8 mouse cellular contexts compared by ENCODE assay signal in the genomic region with DNA sequence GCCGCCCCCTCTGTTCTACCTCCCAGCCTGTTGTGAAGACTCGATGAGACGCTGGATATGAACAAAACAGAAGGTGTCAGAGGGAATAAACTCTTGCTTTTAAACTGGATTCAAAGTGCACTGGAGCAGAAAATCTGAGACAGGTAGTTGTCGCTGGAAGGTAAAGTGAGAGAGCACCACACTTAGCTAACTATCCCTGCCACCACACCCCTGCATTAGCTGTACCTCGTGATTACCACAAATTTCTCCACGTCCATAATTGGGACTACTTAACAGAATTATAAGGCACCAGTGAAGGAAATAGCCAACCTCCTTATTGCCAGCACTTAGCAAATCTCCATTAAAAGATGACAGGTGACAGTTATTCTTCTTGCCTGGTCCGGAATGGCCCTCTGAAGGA. TPM values are rescaled to one million over a fixed set of nuclear protein-coding genes. Genes with fewer than 3 reads are reported as not detected.
DNase-seq lines count a peak whose midpoint lies in the region; ATAC-seq and TF ChIP-seq lines count a peak whose summit lies in the region.

No protein-coding gene starts in this region.

- peak overlapping the region; percentile 75 for H3K4me2 ChIP-seq in embryonic facial prominence, embryonic 12.5 days (replicated peaks)
- peak overlapping the region; percentile 81 for H3K4me2 ChIP-seq in intestine, embryonic 16.5 days (ENCODE audit: low read depth, low read length)
- H3K4me2 ChIP-seq in neural tube, embryonic 13.5 days: peak overlapping the region; percentile 81

- H3K27me3 ChIP-seq in liver, adult 2 months (ENCODE audit: control insufficient read depth, insufficient read depth, low read length): no peaks in the 10 kb centered on the region
- H3K27me3 ChIP-seq in embryonic facial prominence, embryonic 12.5 days: no peaks in the 10 kb centered on the region
- no peaks in the 10 kb centered on the region for H3K27me3 ChIP-seq in intestine, embryonic 16.5 days (replicated peaks; ENCODE audit: control insufficient read depth, insufficient read depth, low read length)
- no peaks in the 10 kb centered on the region for H3K27me3 ChIP-seq in neural tube, embryonic 13.5 days

- WGBS in liver, adult 2 months: 14% methylated on average over 7 of the region's 7 CpGs
- 23% methylated on average over 7 of the region's 7 CpGs for WGBS in embryonic facial prominence, embryonic 12.5 days
- WGBS in intestine, embryonic 16.5 days: 16% methylated on average over 7 of the region's 7 CpGs
- WGBS in neural tube, embryonic 13.5 days: 19% methylated on average over 7 of the region's 7 CpGs

- H3K79me2 ChIP-seq in liver, adult 2 months (ENCODE audit: control insufficient read depth, insufficient read depth, low read length): no peaks in the 10 kb centered on the region

- peak overlapping the region; percentile 78 for H3K4me3 ChIP-seq in liver, adult 2 months (ENCODE audit: insufficient read depth, low read depth, low read length)
- H3K4me3 ChIP-seq in embryonic facial prominence, embryonic 12.5 days: peak overlapping the region; percentile 82
- peak overlapping the region; percentile 64 for H3K4me3 ChIP-seq in intestine, embryonic 16.5 days (ENCODE audit: low read length)
- H3K4me3 ChIP-seq in neural tube, embryonic 13.5 days: peak overlapping the region; percentile 82

- H3K36me3 ChIP-seq in liver, adult 2 months (ENCODE audit: control insufficient read depth, insufficient read depth, low read length): peaks cover 5% of the 10 kb centered on the region
- peaks cover 21% of the 10 kb centered on the region for H3K36me3 ChIP-seq in embryonic facial prominence, embryonic 12.5 days
- H3K36me3 ChIP-seq in intestine, embryonic 16.5 days (ENCODE audit: control insufficient read depth, insufficient read depth, low read length): no peaks in the 10 kb centered on the region
- peaks cover 21% of the 10 kb centered on the region for H3K36me3 ChIP-seq in neural tube, embryonic 13.5 days

- TF ChIP-seq POLR2A in liver, adult 2 months (IDR thresholded peaks at IDR 0.05; ENCODE audit: extremely low read depth, insufficient read depth, low read length): no peak

- H3K9me3 ChIP-seq in embryonic facial prominence, embryonic 12.5 days: no peaks in the 10 kb centered on the region
- H3K9me3 ChIP-seq in intestine, embryonic 16.5 days (ENCODE audit: control insufficient read depth, low read length): no peaks in the 10 kb centered on the region
- H3K9me3 ChIP-seq in neural tube, embryonic 13.5 days: no peaks in the 10 kb centered on the region

- no peak for TF ChIP-seq CTCF in liver, adult 2 months (IDR thresholded peaks at IDR 0.05; ENCODE audit: low read depth, low read length)

- H3K27ac ChIP-seq in liver, adult 2 months (replicated peaks; ENCODE audit: insufficient read depth, low read depth, low read length): no peak overlapping the region
- no peak overlapping the region for H3K27ac ChIP-seq in embryonic facial prominence, embryonic 12.5 days
- H3K27ac ChIP-seq in intestine, embryonic 16.5 days (ENCODE audit: low read length): peak overlapping the region; percentile 33
- no peak overlapping the region for H3K27ac ChIP-seq in neural tube, embryonic 13.5 days (replicated peaks)

- no peak for ATAC-seq in embryonic facial prominence, embryonic 12.5 days (ENCODE audit: insufficient number of reproducible peaks, insufficient read depth, low FRiP score, low TSS enrichment)
- no peak; the same call in 1 of the 2 replicates for ATAC-seq in intestine, embryonic 16.5 days
- ATAC-seq in neural tube, embryonic 13.5 days (ENCODE audit: low read depth): peak; percentile 4; the same call in 1 of the 2 replicates

- H3K4me1 ChIP-seq in liver, adult 2 months (ENCODE audit: control insufficient read depth, insufficient read depth, low read length): no peaks in the 10 kb centered on the region; the same call in 1 of the 2 replicates
- peaks cover 20% of the 10 kb centered on the region for H3K4me1 ChIP-seq in embryonic facial prominence, embryonic 12.5 days
- peaks cover 14% of the 10 kb centered on the region for H3K4me1 ChIP-seq in intestine, embryonic 16.5 days (ENCODE audit: control insufficient read depth, insufficient read depth, low read length)
- peaks cover 24% of the 10 kb centered on the region for H3K4me1 ChIP-seq in neural tube, embryonic 13.5 days (replicated peaks)

- DNase-seq in liver, adult 2 months (ENCODE audit: extremely low read depth, low read depth, low spot score): no peak
- DNase-seq in liver: no peak
- no peak for DNase-seq in layer of hippocampus, postnatal 25 days (ENCODE audit: extremely low spot score in 1 of 2, low spot score in 1 of 2)
- no peak for DNase-seq in right cerebral cortex, postnatal 36 days (ENCODE audit: low spot score in 2 of 2)
- no peak for DNase-seq in testis, postnatal 10 days (ENCODE audit: low spot score)

- H3K9ac ChIP-seq in liver, adult 2 months (ENCODE audit: low read depth, low read length): no peak overlapping the region
- peak overlapping the region; percentile 74 for H3K9ac ChIP-seq in embryonic facial prominence, embryonic 12.5 days
- peak overlapping the region; percentile 80 for H3K9ac ChIP-seq in intestine, embryonic 16.5 days (ENCODE audit: low read depth, low read length)
- peak overlapping the region; percentile 84 for H3K9ac ChIP-seq in neural tube, embryonic 13.5 days

RNA-seq across cellular contexts. Expression of gene Parpbp, which starts 0.6 kb away (rescaled TPM):
- total RNA-seq in liver, adult 2 months (2014; rRNA removed): 0.09 and 0.67 TPM in 2 replicates
- 0.02 TPM in 1 of 2 replicates, not detected in the other for polyA plus RNA-seq in liver, adult 2 months (2012; rRNA removed)
- polyA plus RNA-seq in embryonic facial prominence, embryonic 12.5 days (2016; fragmentation: Nextera tagmentation; extraction: Ambion mirVana): 14.7 and 15.0 TPM in 2 replicates
- polyA plus RNA-seq in intestine, embryonic 16.5 days (2015; fragmentation: Nextera tagmentation; extraction: Ambion mirVana): 7.8 and 10.2 TPM in 2 replicates
- polyA plus RNA-seq in neural tube, embryonic 13.5 days (2015; fragmentation: Nextera tagmentation; extraction: Ambion mirVana): 2.3 and 3.2 TPM in 2 replicates
- under 1 TPM; 0.74 to 0.80 TPM for total RNA-seq in layer of hippocampus, postnatal 25 days (2021)

RNA-seq across cellular contexts. Expression of gene Nup37, which starts 0.6 kb away (rescaled TPM):
- total RNA-seq in liver, adult 2 months (2014; rRNA removed): 8.9 and 11.3 TPM in 2 replicates
- polyA plus RNA-seq in liver, adult 2 months (2012; rRNA removed): 2.4 and 3.4 TPM in 2 replicates
- polyA plus RNA-seq in embryonic facial prominence, embryonic 12.5 days (2016; fragmentation: Nextera tagmentation; extraction: Ambion mirVana): 92.2 and 94.3 TPM in 2 replicates
- 59.1 and 66.3 TPM in 2 replicates for polyA plus RNA-seq in intestine, embryonic 16.5 days (2015; fragmentation: Nextera tagmentation; extraction: Ambion mirVana)
- 29.6 and 33.9 TPM in 2 replicates for polyA plus RNA-seq in neural tube, embryonic 13.5 days (2015; fragmentation: Nextera tagmentation; extraction: Ambion mirVana)
- total RNA-seq in layer of hippocampus, postnatal 25 days (2021): 1 to 10 TPM; 6.2 to 8.9 TPM

RNA-seq across cellular contexts. Expression of gene Washc3, which starts 54.7 kb away (rescaled TPM):
- 45.6 and 50.2 TPM in 2 replicates for total RNA-seq in liver, adult 2 months (2014; rRNA removed)
- polyA plus RNA-seq in liver, adult 2 months (2012; rRNA removed): 8.7 and 9.4 TPM in 2 replicates
- polyA plus RNA-seq in embryonic facial prominence, embryonic 12.5 days (2016; fragmentation: Nextera tagmentation; extraction: Ambion mirVana): 47.7 and 48.6 TPM in 2 replicates
- 65.8 and 69.2 TPM in 2 replicates for polyA plus RNA-seq in intestine, embryonic 16.5 days (2015; fragmentation: Nextera tagmentation; extraction: Ambion mirVana)
- 41.7 and 46.9 TPM in 2 replicates for polyA plus RNA-seq in neural tube, embryonic 13.5 days (2015; fragmentation: Nextera tagmentation; extraction: Ambion mirVana)
- total RNA-seq in layer of hippocampus, postnatal 25 days (2021): 10 to 100 TPM; 25.5 to 27.1 TPM

RNA-seq across cellular contexts. Expression of gene Pmch, which starts 55.3 kb away (rescaled TPM):
- total RNA-seq in liver, adult 2 months (2014; rRNA removed): not detected in 2 replicates
- not detected in 2 replicates for polyA plus RNA-seq in liver, adult 2 months (2012; rRNA removed)
- polyA plus RNA-seq in embryonic facial prominence, embryonic 12.5 days (2016; fragmentation: Nextera tagmentation; extraction: Ambion mirVana): 0.46 and 0.76 TPM in 2 replicates
- polyA plus RNA-seq in intestine, embryonic 16.5 days (2015; fragmentation: Nextera tagmentation; extraction: Ambion mirVana): 0.36 and 0.50 TPM in 2 replicates
- 0.56 and 0.76 TPM in 2 replicates for polyA plus RNA-seq in neural tube, embryonic 13.5 days (2015; fragmentation: Nextera tagmentation; extraction: Ambion mirVana)
- total RNA-seq in layer of hippocampus, postnatal 25 days (2021): not detected
